Mouse (Mus musculus) hindbrain, postnatal 0 days (tissue): ENCODE measurements around the gene Sycp2. TPM values are rescaled to one million over a fixed set of nuclear protein-coding genes. Genes with fewer than 3 reads are reported as not detected.
A peak's percentile ranks its signal among the peaks of the same experiment; 100 is the strongest.

Experiments used
- ATAC-seq: fragments of 200-750 bp; cut with Nextera tagmentation; 2 replicates; pipeline ENCODE4 v1.8.0; 2017; ENCODE audit warnings: mild to moderate bottlenecking, moderate TSS enrichment, moderate library complexity
- DNase-seq: peaks from one replicate; pipeline ENCODE4 v3.0.0-alpha.2; 2015; ENCODE audit warnings: low spot score
- H3K27ac ChIP-seq: fragments of 300-500 bp; sonication (generic); 2 replicates; pipeline ENCODE4 v1.5.1; 2014; ENCODE audit warnings: mild to moderate bottlenecking
- H3K27me3 ChIP-seq: fragments of 300-500 bp; sonication (generic); 2 replicates; pipeline ENCODE4 v1.6.1; 2014; ENCODE audit warnings: low read length, mixed read lengths; ENCODE audit not compliant: insufficient read depth
- H3K36me3 ChIP-seq: fragments of 300-500 bp; sonication (generic); 2 replicates; pipeline ENCODE4 v1.6.1; 2014; ENCODE audit warnings: low read length, mixed read lengths; ENCODE audit not compliant: insufficient read depth
- H3K4me1 ChIP-seq: fragments of 300-500 bp; sonication (generic); 2 replicates; pipeline ENCODE4 v1.6.1; 2014; ENCODE audit warnings: antibody characterized with exemption, low read length, mixed read lengths; ENCODE audit not compliant: insufficient read depth
- H3K4me2 ChIP-seq: fragments of 300-500 bp; sonication (generic); 2 replicates; pipeline ENCODE4 v1.6.1; 2014; ENCODE audit warnings: low read depth, mild to moderate bottlenecking, low read length, moderate library complexity, mixed read lengths
- H3K4me3 ChIP-seq: fragments of 300-500 bp; sonication (generic); 2 replicates; pipeline ENCODE4 v1.5.1; 2014; ENCODE audit warnings: low read length
- H3K9ac ChIP-seq: fragments of 300-500 bp; sonication (generic); replicated peaks from 2 replicates; pipeline ENCODE4 v1.6.1; 2014; ENCODE audit warnings: mild to moderate bottlenecking, low read length, moderate library complexity, mixed read lengths
- H3K9me3 ChIP-seq: fragments of 300-500 bp; sonication (generic); 2 replicates; pipeline ENCODE4 v1.6.1; 2016; ENCODE audit warnings: low read length, mixed read lengths
- CTCF ChIP-seq: IDR thresholded peaks from 2 replicates; pipeline ENCODE4 v1.5.1; 2016; ENCODE audit warnings: antibody characterized with exemption, control low read depth, low read depth
- WGBS: fragments of 180-500 bp; shearing (Covaris S2); extraction: QIAGEN DNeasy Blood & Tissue Kit; methylation state at CpG from one replicate; pipeline ENCODE4 v1.1.7; 2014; 5-methylcytosine and 5-hydroxymethylcytosine counted together
- polyA plus RNA-seq: library from polyadenylated mRNA; unstranded; fragments of >200 nt; fragmentation: Nextera tagmentation; extraction: Ambion mirVana; gene quantifications from 2 replicates; pipeline ENCODE4 v1.2.1, GENCODE M21; 2015
- total RNA-seq: library from RNA; depleted of rRNA; stranded (reverse); fragments of >200 nt; gene quantifications from 2 replicates; pipeline ENCODE4 v1.2.3, GENCODE M21; 2014; rRNA removed

Sycp2 gene
- total and polyA plus RNA-seq, 2 experiments from 2014 or later = 0.26 to 0.31 TPM

GRCm38 (mm10) chr2:178316281-178316680 lies 91.2 kb downstream of the Sycp2 start:
- no peak overlapping the region for H3K27ac ChIP-seq
- 86% methylated on average over 1 of the region's 1 CpGs for whole genome bisulfite sequencing
- ATAC-seq (no peak), DNase-seq (no peak)
- H3K4me2 ChIP-seq = no peak overlapping the region
- H3K9ac ChIP-seq = no peak overlapping the region
- H3K4me3 ChIP-seq = no peak overlapping the region
- TF ChIP-seq CTCF = no peak
- H3K9me3 ChIP-seq = no peaks in the 10 kb centered on the region
- H3K36me3 ChIP-seq = peaks cover 5% of the 10 kb centered on the region; the same call in 1 of the 2 replicates
- H3K4me1 ChIP-seq = no peaks in the 10 kb centered on the region
- H3K27me3 ChIP-seq = no peaks in the 10 kb centered on the region

GRCm38 (mm10) chr2:178313539-178313938 lies 93.9 kb downstream of the Sycp2 start:
- WGBS = 85% methylated on average over 7 of the region's 7 CpGs

DNA sequence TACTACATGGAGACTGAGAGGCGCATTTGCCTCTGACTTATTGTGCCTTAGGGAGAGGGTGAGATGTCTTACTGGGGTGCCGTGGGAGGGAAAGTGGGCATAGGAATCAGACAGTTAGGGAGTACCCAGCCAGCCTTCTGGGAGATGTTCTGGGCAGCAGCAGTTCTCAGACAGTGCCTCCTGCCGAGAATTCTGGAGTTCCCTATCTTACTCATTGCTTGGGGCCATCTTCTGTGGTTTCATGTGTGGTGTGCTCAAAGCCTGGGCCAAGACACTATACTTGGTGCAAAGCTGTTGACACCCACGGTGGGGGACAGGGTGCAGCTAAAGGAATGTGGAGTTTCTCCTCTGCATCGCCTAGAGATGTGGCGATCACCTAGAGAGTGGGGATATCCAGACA lies 102.8 kb downstream of the Sycp2 start:
- Histone ChIP-seq H3K27ac (no peak overlapping the region; the same call in 1 of the 2 replicates), H3K9ac (no peak overlapping the region), H3K36me3 (no peaks in the 10 kb centered on the region), H3K4me3 (no peak overlapping the region), H3K27me3 (no peaks in the 10 kb centered on the region), H3K9me3 (no peaks in the 10 kb centered on the region), H3K4me1 (peaks cover 18% of the 10 kb centered on the region; the same call in 1 of the 2 replicates), H3K4me2 (no peak overlapping the region)
- WGBS = 79% methylated on average over 6 of the region's 6 CpGs
- DNase-seq (no peak), ATAC-seq (no peak)
- TF ChIP-seq CTCF = no peak

More at GRCm38 (mm10) chr2:178313539-178313938, 93.9 kb downstream of the Sycp2 start:
- Histone ChIP-seq H3K27me3 (no peaks in the 10 kb centered on the region), H3K9me3 (no peaks in the 10 kb centered on the region), H3K27ac (no peak overlapping the region), H3K4me3 (no peak overlapping the region), H3K4me1 (no peaks in the 10 kb centered on the region), H3K4me2 (no peak overlapping the region), H3K9ac (no peak overlapping the region), H3K36me3 (peaks cover 5% of the 10 kb centered on the region; the same call in 1 of the 2 replicates)
- DNase-seq (no peak), ATAC-seq (no peak)
- no peak for TF ChIP-seq CTCF

GRCm38 (mm10) chr2:178304188-178304529 lies 103.3 kb downstream of the Sycp2 start:
- H3K9me3 ChIP-seq = no peaks in the 10 kb centered on the region
- no peak overlapping the region for H3K4me3 ChIP-seq
- H3K4me2 ChIP-seq = no peak overlapping the region
- H3K9ac ChIP-seq = no peak overlapping the region
- peak; percentile 50 for ATAC-seq
- H3K27ac ChIP-seq = peak overlapping the region; percentile 55; the same call in 1 of the 2 replicates
- no peak for TF ChIP-seq CTCF
- no peaks in the 10 kb centered on the region for H3K27me3 ChIP-seq
- DNase-seq = peak; percentile 9
- no peaks in the 10 kb centered on the region for H3K36me3 ChIP-seq
- 6% methylated on average over 1 of the region's 1 CpGs for WGBS
- H3K4me1 ChIP-seq = peaks cover 18% of the 10 kb centered on the region; the same call in 1 of the 2 replicates

GRCm38 (mm10) chr2:178303453-178304187 lies 103.9 kb downstream of the Sycp2 start:
- peak; percentile 73 for ATAC-seq
- H3K9ac ChIP-seq = no peak overlapping the region
- WGBS = 24% methylated on average over 8 of the region's 8 CpGs

More at GRCm38 (mm10) chr2:178303453-178304187, 103.9 kb downstream of the Sycp2 start:
- peak; percentile 91 for DNase-seq
- H3K4me1 ChIP-seq = peaks cover 18% of the 10 kb centered on the region; the same call in 1 of the 2 replicates
- no peaks in the 10 kb centered on the region for H3K9me3 ChIP-seq
- no peak overlapping the region for H3K4me3 ChIP-seq
- no peaks in the 10 kb centered on the region for H3K36me3 ChIP-seq
- TF ChIP-seq CTCF = no peak
- H3K27ac ChIP-seq = peak overlapping the region; percentile 55
- no peak overlapping the region for H3K4me2 ChIP-seq
- no peaks in the 10 kb centered on the region for H3K27me3 ChIP-seq

Other genes with a start within 250 kb of the Sycp2 start
- 17.0 and 21.3 TPM in 2 replicates for gene Ppp1r3d, start 6.8 kb upstream of the Sycp2 start, total RNA-seq
- gene Ppp1r3d, start 6.8 kb upstream of the Sycp2 start, polyA plus RNA-seq = 6.6 and 6.9 TPM in 2 replicates
- 20.0 and 25.9 TPM in 2 replicates for gene Fam217b, start 6.8 kb upstream of the Sycp2 start, total RNA-seq
- 20.8 and 24.8 TPM in 2 replicates for gene Fam217b, start 6.8 kb upstream of the Sycp2 start, polyA plus RNA-seq
- 0.14 and 0.42 TPM in 2 replicates for gene Cdh26, start 22.8 kb upstream of the Sycp2 start, total RNA-seq
- gene Cdh26, start 22.8 kb upstream of the Sycp2 start, polyA plus RNA-seq = 0.37 and 0.38 TPM in 2 replicates